Mouse (Mus musculus): ENCODE measurements around the gene Phb2. TPM values are rescaled to one million over a fixed set of nuclear protein-coding genes. Genes with fewer than 3 reads are reported as not detected.
A peak's percentile ranks its signal among the peaks of the same experiment; 100 is the strongest.

Phb2 gene
- polyA plus RNA-seq, 1 experiment from 2014 or later = 254 TPM

DNA sequence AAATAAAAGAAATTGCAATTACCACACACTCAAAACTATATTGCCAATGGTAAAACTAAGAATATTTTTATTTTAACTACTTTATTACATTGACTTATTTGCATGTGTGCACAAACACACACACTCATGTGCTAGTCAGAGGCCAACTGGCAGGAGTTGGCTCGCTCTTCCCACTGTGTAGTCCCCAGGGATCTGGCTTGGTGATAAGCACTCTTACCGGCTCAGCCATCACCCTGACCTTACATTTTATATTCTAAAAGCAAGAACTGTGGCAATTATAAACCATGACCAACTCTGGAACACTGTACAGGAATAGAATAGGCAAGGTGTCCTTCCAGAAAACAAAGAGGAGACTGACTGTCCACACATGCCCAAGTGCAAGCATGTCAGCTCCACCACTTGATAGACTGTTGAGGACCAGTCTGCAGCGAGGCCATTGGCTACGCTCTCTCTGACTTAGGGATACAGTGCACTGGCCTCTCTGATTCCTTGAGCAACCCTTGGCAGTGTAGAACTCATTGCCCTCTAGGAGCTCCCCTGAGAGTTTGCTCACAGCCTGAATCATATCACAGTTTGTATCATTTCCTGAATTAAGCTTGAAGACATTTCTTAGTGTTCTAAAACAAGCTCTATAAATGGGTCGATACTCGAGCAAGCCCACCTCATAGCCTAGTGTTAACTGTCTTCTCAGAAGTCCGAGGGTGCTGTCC is 15.5 kb upstream of the Phb2 start:
- no peaks in the 10 kb centered on the region for H3K4me1 ChIP-seq
- H3K27ac ChIP-seq = no peak overlapping the region
- H3K9me3 ChIP-seq = no peaks in the 10 kb centered on the region
- WGBS = 94% methylated on average over 7 of the region's 7 CpGs
- H3K4me2 ChIP-seq = no peak overlapping the region
- ATAC-seq (replicated peaks) = no peak
- no peak overlapping the region for H3K9ac ChIP-seq
- H3K4me3 ChIP-seq = no peak overlapping the region
- H3K36me3 ChIP-seq (replicated peaks) = no peaks in the 10 kb centered on the region; the same call in 1 of the 2 replicates
- H3K27me3 ChIP-seq (replicated peaks) = no peaks in the 10 kb centered on the region

- Histone ChIP-seq H3K4me3 (no peak overlapping the region), H3K27ac (no peak overlapping the region), H3K36me3 (replicated peaks) (peaks cover 16% of the 10 kb centered on the region), H3K4me2 (no peak overlapping the region), H3K4me1 (no peaks in the 10 kb centered on the region), H3K9me3 (no peaks in the 10 kb centered on the region), H3K27me3 (replicated peaks) (no peaks in the 10 kb centered on the region), H3K9ac (no peak overlapping the region)
- 91% methylated on average over 6 of the region's 6 CpGs for WGBS
- ATAC-seq (replicated peaks) = no peak
Observed at GRCm38 (mm10) chr6:124698751-124699150, 13.4 kb upstream of the Phb2 start.

GRCm38 (mm10) chr6:124699366-124699765 is 12.8 kb upstream of the Phb2 start:
- ATAC-seq (replicated peaks) = no peak
- Histone ChIP-seq H3K4me2 (no peak overlapping the region), H3K36me3 (replicated peaks) (peaks cover 20% of the 10 kb centered on the region), H3K27ac (no peak overlapping the region), H3K9me3 (no peaks in the 10 kb centered on the region), H3K4me1 (no peaks in the 10 kb centered on the region), H3K27me3 (replicated peaks) (no peaks in the 10 kb centered on the region), H3K9ac (no peak overlapping the region), H3K4me3 (no peak overlapping the region)
- WGBS = 90% methylated on average over 4 of the region's 4 CpGs

- 85% methylated on average over 11 of the region's 11 CpGs for WGBS
- Histone ChIP-seq H3K4me3 (no peak overlapping the region), H3K36me3 (replicated peaks) (peaks cover 27% of the 10 kb centered on the region), H3K27ac (no peak overlapping the region), H3K9me3 (no peaks in the 10 kb centered on the region), H3K4me1 (no peaks in the 10 kb centered on the region), H3K4me2 (no peak overlapping the region), H3K27me3 (replicated peaks) (no peaks in the 10 kb centered on the region), H3K9ac (no peak overlapping the region)
- 0 out of 2 replicates have a peak, but pooled peaks have one; percentile 15 for ATAC-seq (replicated peaks)
Observed at GRCm38 (mm10) chr6:124699962-124700610, 12.1 kb upstream of the Phb2 start.

- H3K27me3 ChIP-seq (replicated peaks) = no peaks in the 10 kb centered on the region
- H3K4me3 ChIP-seq = no peak overlapping the region
- WGBS = 77% methylated on average over 8 of the region's 8 CpGs
- H3K4me2 ChIP-seq = no peak overlapping the region
- H3K27ac ChIP-seq = no peak overlapping the region
- no peak overlapping the region for H3K9ac ChIP-seq
- ATAC-seq (replicated peaks) = no peak
- peaks cover 36% of the 10 kb centered on the region for H3K36me3 ChIP-seq (replicated peaks)
- H3K9me3 ChIP-seq = no peaks in the 10 kb centered on the region
- no peaks in the 10 kb centered on the region for H3K4me1 ChIP-seq
Observed at GRCm38 (mm10) chr6:124701338-124701737, 10.8 kb upstream of the Phb2 start.

DNA sequence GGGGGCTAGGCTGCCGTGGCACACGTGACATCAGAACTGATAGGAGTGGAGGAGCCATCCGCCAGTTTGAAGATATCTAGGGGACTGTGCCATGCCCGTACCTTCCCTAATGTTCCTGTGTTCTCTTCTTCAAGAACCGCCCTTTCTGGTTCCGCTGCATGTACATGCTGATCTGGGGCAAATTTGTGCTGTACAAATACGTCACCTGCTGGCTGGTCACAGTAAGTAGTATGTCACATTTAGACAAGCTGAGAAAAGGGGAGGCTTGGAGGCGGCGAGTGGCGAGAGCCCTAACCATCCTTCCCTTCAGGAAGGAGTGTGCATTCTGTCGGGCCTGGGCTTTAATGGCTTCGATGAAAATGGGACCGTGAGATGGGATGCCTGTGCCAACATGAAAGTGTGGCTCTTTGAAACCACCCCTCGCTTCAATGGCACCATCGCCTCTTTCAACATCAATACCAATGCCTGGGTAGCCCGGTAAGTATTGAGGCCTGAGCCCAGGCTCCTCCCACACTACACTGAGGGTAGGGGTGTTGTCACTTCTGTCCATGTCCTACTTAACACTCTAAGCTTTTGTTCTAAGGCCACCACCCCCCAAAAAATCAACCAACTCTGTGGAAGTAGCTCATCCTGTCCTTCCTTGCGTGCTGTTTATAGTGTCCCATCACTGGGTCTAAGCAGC is 9.9 kb upstream of the Phb2 start:
- no peaks in the 10 kb centered on the region for H3K27me3 ChIP-seq (replicated peaks)
- peak; percentile 40 for ATAC-seq (replicated peaks)
- no peak overlapping the region for H3K9ac ChIP-seq
- no peak overlapping the region for H3K27ac ChIP-seq
- no peak overlapping the region for H3K4me3 ChIP-seq
- 91% methylated on average over 17 of the region's 17 CpGs for WGBS
- no peaks in the 10 kb centered on the region for H3K9me3 ChIP-seq
- H3K36me3 ChIP-seq (replicated peaks) = peaks cover 36% of the 10 kb centered on the region
- no peak overlapping the region for H3K4me2 ChIP-seq
- no peaks in the 10 kb centered on the region for H3K4me1 ChIP-seq

DNA sequence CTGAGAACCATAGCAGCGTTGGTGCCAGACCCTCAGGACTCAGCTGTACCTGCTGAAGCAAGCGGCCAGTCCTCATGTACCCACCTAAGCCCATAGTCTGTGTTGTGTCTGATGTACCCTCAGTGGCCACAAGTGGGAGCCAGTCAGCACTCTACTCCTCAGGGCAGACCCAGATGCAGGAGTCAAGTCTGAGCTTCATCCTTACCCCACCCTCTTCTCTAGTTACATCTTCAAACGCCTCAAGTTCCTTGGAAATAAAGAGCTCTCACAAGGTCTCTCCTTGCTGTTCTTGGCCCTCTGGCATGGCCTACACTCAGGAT is 9.4 kb upstream of the Phb2 start:
- Histone ChIP-seq H3K27me3 (replicated peaks) (no peaks in the 10 kb centered on the region), H3K36me3 (replicated peaks) (peaks cover 36% of the 10 kb centered on the region), H3K4me1 (no peaks in the 10 kb centered on the region), H3K4me2 (no peak overlapping the region), H3K9ac (no peak overlapping the region), H3K9me3 (no peaks in the 10 kb centered on the region), H3K4me3 (no peak overlapping the region), H3K27ac (no peak overlapping the region)
- ATAC-seq (replicated peaks) = peak; percentile 72
- WGBS = 47% methylated on average over 3 of the region's 3 CpGs

GRCm38 (mm10) chr6:124703789-124704188 is 8.3 kb upstream of the Phb2 start:
- Histone ChIP-seq H3K27me3 (replicated peaks) (no peaks in the 10 kb centered on the region), H3K36me3 (replicated peaks) (peaks cover 36% of the 10 kb centered on the region), H3K9me3 (no peaks in the 10 kb centered on the region), H3K4me1 (no peaks in the 10 kb centered on the region), H3K9ac (no peak overlapping the region), H3K4me3 (no peak overlapping the region), H3K27ac (no peak overlapping the region), H3K4me2 (no peak overlapping the region)
- no peak for ATAC-seq (replicated peaks)
- WGBS = 83% methylated on average over 7 of the region's 7 CpGs

- WGBS = 100% methylated on average over 2 of the region's 2 CpGs
- Histone ChIP-seq H3K9ac (no peak overlapping the region), H3K27ac (no peak overlapping the region), H3K9me3 (no peaks in the 10 kb centered on the region), H3K4me2 (no peak overlapping the region), H3K4me3 (no peak overlapping the region), H3K4me1 (peaks cover 4% of the 10 kb centered on the region), H3K36me3 (replicated peaks) (peaks cover 36% of the 10 kb centered on the region), H3K27me3 (replicated peaks) (no peaks in the 10 kb centered on the region)
- ATAC-seq (replicated peaks) = no peak
Observed at GRCm38 (mm10) chr6:124704417-124704816, 7.7 kb upstream of the Phb2 start.

- peaks cover 21% of the 10 kb centered on the region for H3K4me1 ChIP-seq
- no peak for ATAC-seq (replicated peaks)
- no peak overlapping the region for H3K4me3 ChIP-seq
- no peak overlapping the region for H3K9ac ChIP-seq
- no peaks in the 10 kb centered on the region for H3K27me3 ChIP-seq (replicated peaks)
- no peaks in the 10 kb centered on the region for H3K9me3 ChIP-seq
- H3K27ac ChIP-seq = no peak overlapping the region
- WGBS = 88% methylated on average over 5 of the region's 5 CpGs
- no peak overlapping the region for H3K4me2 ChIP-seq
- peaks cover 36% of the 10 kb centered on the region for H3K36me3 ChIP-seq (replicated peaks)
Observed at GRCm38 (mm10) chr6:124706061-124706627, 6.0 kb upstream of the Phb2 start.

DNA sequence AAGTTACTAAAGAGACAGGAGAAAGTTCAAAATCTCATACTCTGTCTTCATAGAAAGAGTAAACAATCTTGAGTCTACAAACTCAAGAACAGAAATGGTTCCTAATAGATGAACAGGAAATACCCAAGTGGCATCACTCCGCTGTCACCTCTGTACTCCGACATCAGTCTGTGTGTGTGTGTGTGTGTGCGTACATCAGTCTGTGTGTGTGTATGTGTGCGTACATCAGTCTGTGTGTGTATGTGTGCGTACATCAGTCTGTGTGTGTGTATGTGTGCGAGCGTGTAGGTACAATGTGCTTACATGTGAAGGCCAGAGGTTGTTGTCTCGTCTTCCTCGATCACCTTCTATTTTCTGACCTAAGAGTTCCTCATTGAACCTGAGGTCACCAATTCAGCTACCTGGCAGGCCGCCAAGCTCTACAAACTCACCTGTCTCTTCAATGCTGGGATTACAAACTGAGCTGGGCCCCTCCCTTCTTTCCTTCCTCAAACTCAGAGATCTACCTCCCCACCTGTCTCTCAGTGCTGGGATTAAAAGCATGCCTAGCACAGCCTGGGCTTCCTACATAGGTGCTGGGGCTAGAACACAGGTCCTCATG is 3.7 kb upstream of the Phb2 start:
- 92% methylated on average over 10 of the region's 10 CpGs for WGBS
- no peak overlapping the region for H3K27ac ChIP-seq
- no peak for ATAC-seq (replicated peaks)
- no peak overlapping the region for H3K4me2 ChIP-seq
- no peak overlapping the region for H3K9ac ChIP-seq
- no peaks in the 10 kb centered on the region for H3K27me3 ChIP-seq (replicated peaks)
- no peak overlapping the region for H3K4me3 ChIP-seq
- H3K36me3 ChIP-seq (replicated peaks) = peaks cover 24% of the 10 kb centered on the region
- no peaks in the 10 kb centered on the region for H3K9me3 ChIP-seq
- peaks cover 32% of the 10 kb centered on the region for H3K4me1 ChIP-seq

DNA sequence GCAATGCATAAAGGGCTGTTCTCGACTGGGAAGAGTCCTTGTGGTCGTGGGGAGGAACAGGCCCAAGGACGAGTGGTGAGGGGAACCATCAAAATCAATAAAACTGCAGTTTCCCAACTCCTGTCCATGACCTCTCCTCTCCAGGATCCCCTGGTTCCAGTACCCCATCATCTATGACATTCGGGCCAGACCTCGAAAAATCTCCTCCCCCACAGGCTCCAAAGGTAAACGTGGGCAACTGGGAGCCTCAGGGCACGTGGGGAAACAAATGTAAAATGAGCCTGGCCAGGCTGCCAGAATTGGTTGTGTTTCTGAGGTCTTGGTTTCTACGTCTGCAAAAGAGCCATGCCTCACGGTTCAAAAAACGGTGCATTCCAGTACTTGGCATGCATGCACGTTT is 782 bp downstream of the Phb2 start:
- Histone ChIP-seq H3K9ac (peak overlapping the region; percentile 91), H3K36me3 (replicated peaks) (peaks cover 25% of the 10 kb centered on the region), H3K9me3 (no peaks in the 10 kb centered on the region), H3K4me3 (peak overlapping the region; percentile 91), H3K4me1 (peaks cover 42% of the 10 kb centered on the region), H3K4me2 (peak overlapping the region; percentile 69), H3K27ac (no peak overlapping the region), H3K27me3 (replicated peaks) (no peaks in the 10 kb centered on the region)
- no peak for ATAC-seq (replicated peaks)
- 22% methylated on average over 11 of the region's 11 CpGs for WGBS

Data from midbrain, embryonic 15.5 days (tissue).